Mouse (Mus musculus) gastrocnemius, postnatal 10 days (tissue): Measurements from ENCODE around the gene Dyrk3. TPM values are rescaled to one million over a fixed set of nuclear protein-coding genes. Genes with fewer than 3 reads are reported as not detected.

ENCODE experiments used
- DNase-seq: peaks from one replicate; pipeline ENCODE4 v3.0.0; 2021; ENCODE audit warnings: mixed read lengths
- total RNA-seq, 2 experiments: library from RNA; stranded (reverse); gene quantifications; 2 replicates each; pipeline ENCODE4 v1.2.3; 2021

Dyrk3 gene
- total RNA-seq, 2 experiments from 2014 or later: 0.12 to 0.14 TPM

GRCm38 (mm10) chr1:131083122-131083521, 55.0 kb downstream of the Dyrk3 start:
- no peak for DNase-seq

- DNase-seq: no peak
These were observed 57.5 kb downstream of the Dyrk3 start for GRCm38 (mm10) chr1:131080686-131081085.

GRCm38 (mm10) chr1:131079762-131080161, 58.4 kb downstream of the Dyrk3 start:
- DNase-seq: no peak

- DNase-seq: peak; percentile 40
These were observed 59.3 kb downstream of the Dyrk3 start for GRCm38 (mm10) chr1:131078761-131079330.

Other genes starting within 250 kb of the Dyrk3 start
- not detected for gene Il20, start 226.9 kb downstream of the Dyrk3 start, total RNA-seq
- gene Il19, start 198.2 kb downstream of the Dyrk3 start, total RNA-seq: under 1 TPM in 1 of 2 experiments, not detected in 1; 0.28 TPM
- gene Il10, start 118.5 kb downstream of the Dyrk3 start, total RNA-seq: not detected
- 100 to 1,000 TPM; 171 to 177 TPM for gene Mapkapk2, start 40.5 kb downstream of the Dyrk3 start, total RNA-seq
- 10 to 100 TPM; 24.4 to 26.4 TPM for gene Eif2d, start 14.8 kb upstream of the Dyrk3 start, total RNA-seq
- 1 to 10 TPM; 3.1 to 4.3 TPM for gene Rassf5, start 106.9 kb upstream of the Dyrk3 start, total RNA-seq
- gene Ikbke, start 141.3 kb upstream of the Dyrk3 start, total RNA-seq: 1 to 10 TPM; 2.8 to 3.6 TPM